Mouse (Mus musculus) left cerebral cortex, postnatal 4 days (tissue): ENCODE results near the gene Agap1. TPM values are rescaled to one million over a fixed set of nuclear protein-coding genes. Genes with fewer than 3 reads are reported as not detected.

Source experiments
- DNase-seq: peaks from one replicate; pipeline ENCODE4 v3.0.0-alpha.2; 2022
- intact Hi-C: fragments of 180-260 bp; cut with DNase I; formaldehyde crosslinking; loops from one replicate; pipeline ENCODE4 v1.15.1; 2025
- total RNA-seq, 2 experiments: library from RNA; stranded (reverse); gene quantifications; 2 replicates each; pipeline ENCODE4 v1.2.3; 2021

Agap1 gene
- total RNA-seq, 2 experiments from 2014 or later = 415 to 416 TPM

DNA sequence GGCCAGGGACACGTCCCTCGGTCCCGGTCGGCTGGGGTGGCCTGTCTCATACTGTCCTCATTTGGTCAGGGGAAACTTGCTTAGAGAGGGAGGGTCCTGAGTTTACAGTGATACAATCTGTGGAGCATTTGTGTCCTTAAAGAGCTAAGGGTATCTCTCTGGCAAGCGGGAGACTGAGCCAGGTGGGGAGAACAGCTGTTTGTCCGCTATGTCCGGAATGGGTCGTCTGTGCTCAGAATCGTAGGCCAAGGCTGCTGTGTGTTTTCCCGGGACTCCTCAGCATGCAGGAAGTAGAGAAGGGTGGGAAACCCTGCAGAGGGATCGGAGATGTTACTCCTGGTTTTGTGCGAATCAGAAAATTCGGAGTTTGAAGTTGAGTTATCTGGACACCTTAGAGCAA, 84.5 kb downstream of the Agap1 start:
- DNase-seq = no peak
- intact Hi-C loops = no loop called here

- intact Hi-C loops = no loop called here
- no peak for DNase-seq
Observed at GRCm38 (mm10) chr1:89541151-89541550, 86.5 kb downstream of the Agap1 start.

- DNase-seq = peak; percentile 60
- intact Hi-C loops = no loop called here
Observed at GRCm38 (mm10) chr1:89542464-89542863, 87.9 kb downstream of the Agap1 start.

- DNase-seq = no peak
- intact Hi-C loops = no loop called here
Observed at GRCm38 (mm10) chr1:89543312-89543711, 88.7 kb downstream of the Agap1 start.

GRCm38 (mm10) chr1:89544094-89544493, 89.5 kb downstream of the Agap1 start:
- intact Hi-C loops = no loop called here
- DNase-seq = no peak

DNA sequence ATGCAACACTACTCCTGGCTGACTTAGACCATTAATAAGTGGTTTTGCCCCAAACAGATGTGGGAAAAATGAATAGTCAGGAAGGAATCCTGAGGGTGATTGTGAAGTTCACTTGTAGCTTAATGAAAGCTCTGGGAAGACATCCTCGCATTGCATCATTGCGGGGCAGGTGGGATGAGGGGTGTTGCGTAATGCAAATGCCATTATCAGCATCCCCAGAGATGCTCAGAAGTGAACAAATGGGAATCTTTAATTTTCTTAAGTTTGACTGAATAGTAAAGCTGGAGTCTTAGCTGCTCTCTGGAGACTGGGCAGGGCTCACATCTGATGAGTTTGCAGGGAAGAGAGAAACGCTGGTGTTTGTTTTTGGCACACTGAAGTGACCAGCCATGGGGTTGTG, 90.5 kb downstream of the Agap1 start:
- DNase-seq = no peak

DNA sequence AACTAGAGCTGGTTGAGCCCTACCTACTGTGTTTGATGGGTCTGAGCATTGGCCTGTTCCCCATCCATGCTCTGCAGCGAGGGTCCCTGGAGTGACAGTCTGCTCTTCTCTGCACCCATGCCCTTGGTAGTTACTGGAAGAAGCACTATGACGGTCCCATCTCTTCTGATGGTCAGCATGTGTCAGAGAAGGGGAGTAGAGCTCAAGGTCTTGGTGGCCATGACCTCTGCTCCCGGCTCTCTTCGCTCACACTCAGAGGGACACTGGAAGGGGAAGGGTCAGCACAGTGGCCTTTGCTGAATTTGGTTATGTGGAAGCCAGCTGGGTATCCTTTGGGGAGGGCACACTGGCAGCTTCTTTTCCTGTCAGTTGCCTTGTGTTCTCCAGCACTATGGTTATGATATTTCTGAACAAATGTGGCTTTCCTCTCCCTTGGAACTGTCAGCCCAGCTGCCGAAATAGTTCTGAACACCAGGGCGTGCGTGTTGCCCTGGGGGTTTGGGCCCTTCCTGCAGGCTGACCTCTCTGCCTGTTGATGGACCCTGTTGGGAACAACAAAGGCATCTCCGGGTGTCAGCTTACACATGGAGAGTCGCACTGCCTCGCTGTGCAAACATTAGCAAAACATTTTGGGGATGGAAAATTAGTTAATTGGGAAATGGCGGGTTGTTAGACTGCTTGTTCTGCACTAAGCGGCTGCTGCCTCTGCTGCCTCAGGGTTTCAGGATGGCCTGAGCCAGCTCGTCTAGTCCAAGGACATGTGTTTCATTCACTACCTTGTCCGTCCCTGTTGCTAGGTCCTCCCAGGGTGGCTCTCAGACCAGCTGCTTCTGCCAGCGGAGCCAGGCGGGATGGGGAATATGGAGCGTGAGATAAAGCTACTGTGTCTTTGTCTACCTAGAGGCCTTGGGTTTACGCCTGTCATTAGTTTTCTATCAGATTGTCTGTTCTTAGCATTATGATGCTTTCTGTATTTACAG, 93.2 kb downstream of the Agap1 start:
- peak; percentile 58 for DNase-seq
- intact Hi-C loops = no loop called here

More for the DNA sequence above, 90.5 kb downstream of the Agap1 start:
- intact Hi-C loops = no loop called here

DNA sequence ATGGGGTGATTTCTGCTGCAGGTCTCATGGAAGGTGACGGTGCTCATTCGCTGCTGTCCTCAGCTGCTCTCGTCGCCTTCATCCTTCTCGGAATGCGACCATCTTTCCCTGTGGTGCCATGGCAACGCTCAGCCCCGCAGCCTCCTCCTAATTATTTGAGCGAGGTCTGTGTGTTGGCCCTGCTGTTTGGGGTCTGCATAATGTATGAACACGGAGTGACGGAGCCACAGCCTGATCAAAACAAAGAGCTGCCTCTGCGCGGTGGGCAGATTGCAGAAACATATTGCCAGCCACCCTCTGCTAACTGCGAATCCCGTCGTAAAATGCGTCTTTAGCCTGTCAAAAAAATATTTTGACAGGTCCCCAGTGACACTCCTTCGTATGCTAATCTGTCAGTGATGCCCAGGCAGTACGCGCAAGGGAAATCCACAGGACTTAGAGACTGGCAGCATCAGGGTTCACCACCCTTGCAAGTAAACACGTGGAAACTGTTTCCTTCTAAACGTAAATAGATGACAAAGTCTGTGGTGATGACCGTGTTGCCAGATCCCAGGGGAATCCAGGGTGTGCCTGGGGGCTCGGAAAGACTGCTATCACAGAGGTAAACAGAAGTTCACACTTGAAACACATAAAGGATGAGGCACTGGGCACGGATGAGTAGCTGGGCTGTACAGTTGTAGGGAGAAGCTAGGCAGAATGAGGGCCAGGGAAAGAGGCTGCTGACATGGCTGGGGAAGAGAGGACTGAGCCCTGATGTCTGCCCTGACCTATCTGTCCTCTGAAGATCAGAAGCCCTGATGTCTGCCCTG, 95.7 kb downstream of the Agap1 start:
- DNase-seq = peak; percentile 67
- intact Hi-C loops = loop anchor here (1.0 kb wide), 1 partner anchor 25 kb away; no protein-coding TSS in a partner anchor

- DNase-seq = no peak
- intact Hi-C loops = no loop called here
Observed at GRCm38 (mm10) chr1:89552470-89552869, 97.9 kb downstream of the Agap1 start.

DNA sequence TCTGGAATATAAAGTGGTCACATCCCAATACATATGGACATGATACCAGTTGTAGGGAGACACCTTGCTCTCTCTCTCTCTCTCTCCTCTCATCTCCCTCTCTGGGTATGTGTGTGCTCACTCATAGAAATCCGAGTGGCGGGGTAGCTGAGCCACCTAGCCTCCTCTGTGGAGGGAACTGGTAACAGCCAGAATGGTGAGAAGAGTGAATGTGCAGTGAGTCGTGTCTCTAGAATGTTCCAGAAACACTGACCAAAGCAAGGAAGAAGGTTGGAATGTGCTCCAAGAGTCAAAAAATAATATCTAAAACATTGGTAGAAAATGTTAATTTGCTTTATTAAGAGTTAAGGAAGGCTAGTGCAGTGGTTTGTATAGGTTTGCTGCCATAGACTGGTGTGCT, 99.2 kb downstream of the Agap1 start:
- intact Hi-C loops = no loop called here
- no peak for DNase-seq

DNA sequence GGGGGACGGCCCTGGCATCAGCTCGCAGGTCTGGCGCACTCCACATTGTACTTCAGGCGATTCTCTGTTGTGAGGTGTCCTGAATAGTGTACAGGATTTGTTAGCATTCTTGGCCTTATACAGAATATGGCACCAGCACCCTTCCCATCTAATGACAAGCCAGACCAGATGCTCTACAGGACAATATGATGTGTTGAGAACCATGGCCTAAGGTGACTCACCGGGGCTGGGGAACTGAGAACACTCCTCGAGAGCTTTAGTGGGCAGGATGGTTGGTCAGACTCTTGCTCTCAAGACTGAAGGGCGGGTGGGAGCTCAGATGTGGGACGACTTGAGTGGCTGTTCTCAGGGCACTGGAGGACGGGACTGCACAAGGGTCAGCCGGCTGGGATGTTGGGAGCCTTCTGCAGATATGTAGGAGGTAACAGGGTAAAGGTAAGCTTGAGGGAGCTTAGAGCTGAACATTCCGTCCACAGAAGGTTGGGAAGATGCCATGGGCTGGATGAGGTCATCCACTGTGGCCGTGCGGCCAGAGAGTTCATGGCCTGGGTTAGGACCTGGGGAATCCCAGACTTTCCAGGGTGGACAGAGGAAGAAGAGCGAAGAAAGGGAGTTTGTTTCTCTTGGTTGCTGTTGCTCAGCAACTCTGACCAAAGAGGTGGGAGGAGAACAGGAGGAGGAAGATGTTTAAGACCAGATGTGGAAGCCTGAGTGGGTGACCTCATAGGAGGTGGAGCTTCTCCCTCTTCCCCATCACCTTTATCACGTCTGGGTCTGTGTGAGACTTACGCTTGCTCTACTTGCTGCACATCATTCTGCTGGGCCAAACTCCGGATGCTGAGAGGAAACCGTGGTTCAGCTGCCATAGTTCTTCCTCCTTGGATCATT, 100.6 kb downstream of the Agap1 start:
- DNase-seq = no peak
- intact Hi-C loops = no loop called here

DNA sequence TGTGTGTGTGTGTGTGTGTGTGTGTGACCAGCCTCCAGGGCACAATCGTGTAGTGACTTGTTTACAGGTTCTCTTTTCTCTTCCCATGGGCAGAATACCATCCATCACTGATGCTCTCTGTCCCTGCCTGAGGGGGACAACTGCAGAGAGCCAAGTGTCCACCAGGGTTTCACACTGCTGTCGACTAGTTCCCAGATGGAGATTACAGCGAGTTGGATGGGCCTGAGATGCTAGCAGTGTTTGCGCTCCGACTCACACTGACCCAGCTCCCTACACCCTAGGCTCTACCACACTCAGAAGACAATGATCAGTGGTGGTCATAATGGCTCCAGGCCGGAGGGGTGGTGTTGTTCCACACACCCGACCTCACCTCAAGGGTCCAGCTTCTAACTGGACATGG, 101.4 kb downstream of the Agap1 start:
- no peak for DNase-seq
- intact Hi-C loops = no loop called here

- DNase-seq = no peak
- intact Hi-C loops = no loop called here
Observed at GRCm38 (mm10) chr1:89557401-89557800, 102.8 kb downstream of the Agap1 start.

DNA sequence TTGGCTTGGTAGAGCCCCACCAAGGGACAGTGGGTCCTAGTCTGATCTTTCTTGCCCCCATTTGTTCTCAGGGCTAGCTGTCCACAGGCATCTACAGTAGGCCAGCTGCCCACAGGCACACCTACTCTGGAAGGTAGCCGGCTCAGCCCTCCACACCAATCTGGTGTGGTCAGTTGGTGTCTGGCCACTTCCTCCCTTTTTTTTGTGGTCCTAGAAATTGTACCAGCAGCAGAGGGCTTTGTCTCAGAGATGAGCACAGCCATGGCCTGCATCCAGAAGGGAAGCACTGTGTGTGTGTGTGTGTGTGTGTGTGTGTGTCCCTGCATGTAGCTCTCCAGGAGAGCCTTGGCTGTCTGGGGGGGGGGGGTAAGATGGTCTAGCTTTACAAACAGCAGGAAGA, 103.5 kb downstream of the Agap1 start:
- DNase-seq = no peak
- intact Hi-C loops = no loop called here

- intact Hi-C loops = no loop called here
- DNase-seq = no peak
Observed at GRCm38 (mm10) chr1:89563399-89563798, 108.8 kb downstream of the Agap1 start.

- intact Hi-C loops = no loop called here
- DNase-seq = peak; percentile 78
Observed at GRCm38 (mm10) chr1:89566578-89567488, 112.2 kb downstream of the Agap1 start.

DNA sequence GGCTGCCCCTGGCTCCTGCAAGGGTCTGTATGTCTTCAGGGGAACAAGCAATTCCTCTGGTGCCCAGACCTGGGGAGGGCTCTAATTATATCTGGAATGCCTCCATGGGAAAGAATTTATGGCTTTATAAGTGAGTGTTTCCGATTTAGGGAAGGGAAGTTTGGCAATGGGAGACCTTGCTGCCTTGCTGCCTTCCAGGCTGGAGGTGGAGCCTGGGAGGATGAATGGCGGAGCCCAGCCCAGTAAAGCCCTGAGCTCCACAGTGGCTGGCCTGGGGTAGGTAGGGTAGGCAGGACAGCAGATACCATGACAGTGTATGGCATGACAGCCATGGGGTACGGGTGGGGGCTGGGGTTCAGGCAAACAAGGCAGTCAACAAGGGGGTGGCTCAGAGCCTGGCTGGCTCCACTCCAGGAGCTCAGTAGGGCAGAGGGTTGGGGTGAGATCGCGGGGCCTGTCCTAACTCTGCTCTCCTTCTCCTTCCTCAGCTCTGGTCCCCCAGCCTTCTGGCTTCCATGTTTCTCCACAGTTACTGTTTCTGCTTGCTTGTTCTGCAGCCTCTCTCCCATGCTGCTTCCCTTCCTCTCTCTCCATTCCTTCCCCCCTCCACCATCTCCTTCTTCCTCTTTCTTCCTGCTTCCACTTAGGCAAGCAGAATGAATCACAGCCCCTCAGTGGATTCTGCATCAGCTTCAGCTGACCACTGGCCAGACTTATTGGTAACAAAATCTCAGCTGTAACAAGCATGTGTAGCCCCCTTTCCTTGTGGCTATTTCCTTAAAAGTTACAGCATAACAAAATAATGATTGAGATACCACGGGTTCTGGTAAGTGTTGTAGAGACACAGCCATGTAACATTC, 114.2 kb downstream of the Agap1 start:
- intact Hi-C loops = no loop called here
- DNase-seq = peak; percentile 27

GRCm38 (mm10) chr1:89570522-89571299, 116.1 kb downstream of the Agap1 start:
- DNase-seq = no peak
- intact Hi-C loops = no loop called here
